Mouse (Mus musculus) erythroblast, embryonic 14.5 days (primary cell): ENCODE measurements around the gene Robo1.

ENCODE experiments used
- GATA1 ChIP-seq: IDR thresholded peaks from 2 replicates; pipeline ENCODE4 v1.6.1; 2012; ENCODE audit warnings: low read length, inconsistent platforms, mixed read lengths
- TAL1 ChIP-seq: IDR thresholded peaks from 3 replicates; pipeline ENCODE4 v1.6.1; 2012; ENCODE audit warnings: low read length, inconsistent platforms, mixed read lengths

DNA sequence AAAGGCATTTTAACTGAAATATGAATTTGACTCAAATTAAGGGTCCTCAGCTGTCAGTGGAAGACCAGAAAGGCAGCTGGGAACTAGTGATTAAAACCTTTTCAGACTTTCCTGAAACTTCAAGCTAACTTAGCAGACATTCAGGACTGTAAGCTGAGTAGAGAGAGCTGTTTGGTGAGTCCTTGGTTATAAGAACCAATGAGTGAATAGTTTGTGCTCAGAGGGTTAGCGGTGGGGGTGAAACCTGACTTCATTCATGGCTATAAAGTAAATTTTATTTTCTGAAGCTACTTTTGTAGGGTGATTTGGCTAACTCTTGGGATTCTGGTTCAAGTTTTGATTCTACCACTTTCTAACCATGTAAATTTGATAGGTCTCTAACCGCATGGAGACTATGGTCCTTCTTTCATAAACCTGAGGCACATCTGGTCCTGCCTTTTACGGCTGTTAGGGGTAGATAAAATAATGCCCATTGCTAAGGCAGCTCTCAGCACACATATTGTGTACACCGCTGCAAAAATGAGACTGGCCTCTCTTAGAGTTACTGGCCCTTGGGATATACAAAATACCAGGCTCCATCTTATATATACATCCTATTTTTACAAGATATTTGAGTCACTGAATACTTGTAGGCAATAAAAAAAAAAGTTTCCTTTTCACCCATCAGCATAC is 225.9 kb downstream of the Robo1 start:
- TF ChIP-seq TAL1 (no peak), GATA1 (no peak)
